Mouse (Mus musculus): ENCODE data around the gene D330020A13Rik. TPM values are rescaled to one million over a fixed set of nuclear protein-coding genes. Genes with fewer than 3 reads are reported as not detected.

The D330020A13Rik gene
- total RNA-seq (2021): not detected

DNA sequence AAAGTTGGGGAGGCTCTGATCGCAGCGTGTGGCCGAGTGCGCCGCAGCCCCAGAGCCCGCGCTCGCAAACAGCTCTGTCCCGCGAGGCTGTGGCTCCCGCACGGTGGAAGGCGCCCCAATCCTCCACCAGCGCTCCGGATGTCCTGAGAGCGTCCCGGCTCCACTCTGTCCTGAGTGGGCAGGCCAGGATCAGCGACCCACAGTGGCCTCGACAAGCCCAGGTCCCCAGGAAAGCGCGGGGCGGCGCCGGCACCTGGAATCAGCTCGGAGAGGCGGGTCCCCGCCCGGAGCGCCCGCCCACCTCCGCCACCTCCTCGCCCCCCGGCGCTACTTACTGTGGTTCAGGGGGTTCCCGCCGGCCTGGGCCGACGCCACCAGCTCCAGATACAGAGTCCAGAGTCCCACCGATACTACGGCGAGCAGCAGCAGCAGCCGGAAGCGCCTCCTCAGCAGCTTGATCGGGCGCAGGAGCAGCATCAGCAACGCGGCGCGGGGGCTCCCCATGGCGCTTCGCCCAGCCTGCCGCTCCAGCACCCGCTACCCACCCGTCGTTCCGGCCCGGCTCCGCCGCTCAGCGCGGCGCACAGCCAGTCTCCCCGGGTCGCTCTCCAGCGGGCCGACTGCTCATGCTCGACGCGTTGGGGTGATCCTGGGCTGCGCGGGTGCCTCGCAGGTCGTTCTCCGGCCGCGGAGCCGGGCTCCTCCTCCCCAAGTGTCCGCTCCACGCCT is at the start of gene D330020A13Rik, which contains the start of gene B4galnt3:
Gene D330020A13Rik (plus strand): TSS at position 309 of the 729 bp plus-strand sequence.
Gene B4galnt3 (minus strand): TSS at position 504 of the 729 bp plus-strand sequence.
- intact Hi-C loops (cut with DNase I): no loop called here
- DNase-seq (ENCODE audit: extremely low spot score in 1 of 2, low spot score in 2 of 2): peak; percentile 30 to 70

- DNase-seq (ENCODE audit: extremely low spot score in 1 of 2, low spot score in 2 of 2): no peak
- intact Hi-C loops (cut with DNase I): no loop called here
Observed at GRCm38 (mm10) chr6:120246676-120247075, 47.5 kb upstream of the D330020A13Rik start.

DNA sequence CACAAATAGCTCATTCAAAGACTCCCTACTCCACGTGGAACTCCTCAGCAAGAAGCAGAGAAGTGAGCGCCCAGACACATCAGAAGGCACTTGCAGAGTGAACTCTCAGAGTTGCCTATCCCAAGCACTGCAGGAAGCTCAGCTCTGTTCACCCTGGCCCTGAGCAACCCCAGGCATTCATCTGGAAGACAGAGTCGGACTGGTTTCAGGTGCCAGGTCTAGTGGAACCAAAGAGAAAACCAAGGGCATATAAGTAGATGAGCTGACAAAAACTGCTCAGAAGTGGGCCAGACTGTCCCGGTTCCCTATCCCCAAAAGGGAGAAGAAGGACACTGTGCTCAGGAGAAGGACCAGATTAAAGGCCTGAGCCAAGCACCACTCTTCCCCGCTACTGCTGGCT is 44.3 kb upstream of the D330020A13Rik start:
- intact Hi-C loops (cut with DNase I): no loop called here
- DNase-seq (ENCODE audit: extremely low spot score in 1 of 2, low spot score in 2 of 2): no peak

GRCm38 (mm10) chr6:120251010-120251409 is 43.2 kb upstream of the D330020A13Rik start:
- no peak for DNase-seq (ENCODE audit: extremely low spot score in 1 of 2, low spot score in 2 of 2)

GRCm38 (mm10) chr6:120252741-120253140 is 41.4 kb upstream of the D330020A13Rik start:
- intact Hi-C loops (cut with DNase I): no loop called here
- DNase-seq (ENCODE audit: extremely low spot score in 1 of 2, low spot score in 2 of 2): no peak

More at GRCm38 (mm10) chr6:120251010-120251409, 43.2 kb upstream of the D330020A13Rik start:
- intact Hi-C loops (cut with DNase I): no loop called here

DNA sequence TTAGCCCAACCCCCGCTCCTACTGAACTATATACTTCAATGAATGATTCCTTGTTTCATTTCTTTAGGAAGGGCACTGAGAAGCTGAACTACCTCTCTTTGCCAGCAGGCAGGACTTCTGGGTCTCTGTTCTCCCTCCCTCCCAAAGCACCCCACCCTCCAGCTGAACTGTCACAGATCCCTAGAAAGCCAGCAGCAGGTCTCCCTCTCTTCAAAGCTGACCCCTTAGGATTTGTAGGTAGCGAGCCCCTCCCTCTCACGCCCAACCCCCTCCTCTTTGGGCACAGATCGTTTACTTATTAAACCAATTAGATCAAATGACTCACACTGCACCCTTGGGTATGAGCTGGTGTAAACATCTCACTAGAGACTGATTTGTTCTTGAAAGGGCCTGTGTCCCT is 39.5 kb upstream of the D330020A13Rik start:
- intact Hi-C loops (cut with DNase I): no loop called here
- no peak for DNase-seq (ENCODE audit: extremely low spot score in 1 of 2, low spot score in 2 of 2)

- no peak for DNase-seq (ENCODE audit: extremely low spot score in 1 of 2, low spot score in 2 of 2)
- intact Hi-C loops (cut with DNase I): no loop called here
Observed at GRCm38 (mm10) chr6:120255144-120255543, 39.0 kb upstream of the D330020A13Rik start.

DNA sequence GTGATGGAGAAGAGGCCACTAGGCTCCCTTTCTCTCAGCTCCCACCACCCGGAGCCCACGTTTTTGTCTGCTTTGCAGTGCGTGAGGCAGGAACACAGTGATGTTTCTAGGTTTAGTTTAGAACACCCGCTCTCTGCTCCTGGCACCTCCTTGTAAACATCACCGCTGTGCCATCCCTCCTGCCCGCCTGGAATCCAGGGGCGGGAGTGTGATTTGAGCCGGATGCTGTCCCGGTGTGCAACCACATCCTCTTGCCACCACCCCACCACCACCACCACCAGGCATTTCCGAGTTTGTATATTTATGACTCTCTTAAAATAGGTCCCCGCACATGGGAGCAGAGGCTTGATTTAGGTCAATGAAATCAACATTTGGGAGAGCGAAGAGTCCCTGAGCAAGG is 38.5 kb upstream of the D330020A13Rik start:
- no peak for DNase-seq (ENCODE audit: extremely low spot score in 1 of 2, low spot score in 2 of 2)
- intact Hi-C loops (cut with DNase I): no loop called here

- intact Hi-C loops (cut with DNase I): no loop called here
- no peak for DNase-seq (ENCODE audit: extremely low spot score in 1 of 2, low spot score in 2 of 2)
Observed at GRCm38 (mm10) chr6:120256431-120256935, 37.7 kb upstream of the D330020A13Rik start.

DNA sequence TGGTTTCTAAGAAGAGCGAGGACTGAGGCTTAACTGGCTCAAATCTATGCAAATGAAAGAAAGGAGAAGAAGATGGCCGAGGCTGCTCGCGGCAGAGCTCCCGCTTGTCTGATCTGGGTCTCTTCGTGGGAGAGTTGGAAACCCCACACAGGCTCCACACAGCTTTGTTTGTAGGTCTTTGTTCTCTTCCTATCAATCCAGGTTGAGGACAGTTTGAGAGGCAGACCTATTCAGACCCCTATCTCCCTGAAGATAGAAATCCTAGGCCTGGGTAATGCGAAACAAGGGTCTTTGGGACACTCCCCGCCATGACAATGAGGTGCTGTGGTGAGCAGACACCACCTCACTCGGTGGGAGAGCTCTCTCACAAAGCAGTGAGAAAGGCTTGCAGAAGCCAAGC is 34.7 kb upstream of the D330020A13Rik start:
- intact Hi-C loops (cut with DNase I): no loop called here

GRCm38 (mm10) chr6:120262886-120263531 is 31.2 kb upstream of the D330020A13Rik start:
- DNase-seq (ENCODE audit: extremely low spot score in 1 of 2, low spot score in 2 of 2): no peak
- intact Hi-C loops (cut with DNase I): no loop called here

More for the DNA sequence above, 34.7 kb upstream of the D330020A13Rik start:
- no peak for DNase-seq (ENCODE audit: extremely low spot score in 1 of 2, low spot score in 2 of 2)

DNA sequence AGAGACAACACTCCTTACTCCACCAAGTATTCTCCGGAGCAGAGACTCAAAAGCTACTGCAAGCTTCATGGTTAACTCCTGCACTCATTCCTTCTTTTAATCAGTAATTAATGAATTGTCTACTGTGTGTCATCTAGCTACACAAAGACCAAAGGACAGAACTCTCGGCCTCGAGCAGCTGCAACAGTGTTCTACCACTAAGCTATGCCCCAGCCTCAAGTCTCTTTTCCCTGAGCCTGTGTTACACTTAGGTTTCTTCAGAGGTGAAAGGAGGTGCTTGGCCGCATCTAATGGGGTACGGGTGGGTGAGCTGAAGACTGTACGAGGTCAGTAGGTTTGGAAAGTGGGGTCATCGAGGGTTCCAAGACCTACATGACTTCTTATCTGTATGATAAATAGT is 30.6 kb upstream of the D330020A13Rik start:
- intact Hi-C loops (cut with DNase I): no loop called here
- no peak for DNase-seq (ENCODE audit: extremely low spot score in 1 of 2, low spot score in 2 of 2)

GRCm38 (mm10) chr6:120264151-120264550 is 30.0 kb upstream of the D330020A13Rik start:
- no peak for DNase-seq (ENCODE audit: extremely low spot score in 1 of 2, low spot score in 2 of 2)
- intact Hi-C loops (cut with DNase I): no loop called here

DNA sequence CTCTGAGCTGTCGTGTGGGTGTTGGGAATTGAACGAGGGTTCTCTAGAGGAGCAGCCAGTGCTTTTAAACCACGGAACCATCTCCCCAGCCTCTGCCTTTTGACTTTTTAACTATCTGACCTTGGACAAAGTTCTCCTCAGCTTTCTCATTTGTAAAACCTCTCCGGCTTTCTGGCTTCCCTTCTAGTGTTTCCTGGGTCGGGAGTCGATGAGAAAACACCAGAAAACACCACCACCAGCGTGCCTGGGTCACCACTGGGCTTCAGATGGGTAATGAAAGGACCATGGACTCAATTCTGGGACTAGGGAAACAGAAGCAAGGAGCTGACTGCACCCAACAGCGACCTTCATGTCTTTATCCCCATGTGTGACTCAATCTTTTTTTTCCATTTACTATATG is 20.0 kb upstream of the D330020A13Rik start:
- DNase-seq (ENCODE audit: extremely low spot score in 1 of 2, low spot score in 2 of 2): no peak
- intact Hi-C loops (cut with DNase I): no loop called here

GRCm38 (mm10) chr6:120274887-120275286 is 19.3 kb upstream of the D330020A13Rik start:
- intact Hi-C loops (cut with DNase I): no loop called here

DNA sequence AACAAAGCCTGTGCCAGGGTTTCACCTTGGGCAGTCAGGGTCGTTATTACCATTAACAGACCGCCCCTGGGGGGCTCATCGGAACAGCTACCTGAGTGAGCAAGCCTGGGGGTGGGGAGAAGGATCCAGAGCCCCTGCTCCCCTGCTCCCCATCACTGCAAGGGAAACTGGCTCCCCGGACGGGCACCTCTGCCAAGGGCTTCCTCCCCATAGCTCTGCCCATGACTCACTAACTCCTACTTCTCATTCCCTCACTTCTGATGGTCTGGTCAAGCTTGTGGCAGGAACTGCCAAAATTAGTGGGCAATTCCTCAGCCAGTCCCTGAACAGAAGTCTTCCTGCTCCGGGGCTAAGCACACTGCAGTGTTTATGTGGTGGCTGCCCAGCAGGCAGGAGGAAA is 18.9 kb upstream of the D330020A13Rik start:
- intact Hi-C loops (cut with DNase I): no loop called here
- DNase-seq (ENCODE audit: extremely low spot score in 1 of 2, low spot score in 2 of 2): no peak

More at GRCm38 (mm10) chr6:120274887-120275286, 19.3 kb upstream of the D330020A13Rik start:
- DNase-seq (ENCODE audit: extremely low spot score in 1 of 2, low spot score in 2 of 2): no peak

- intact Hi-C loops (cut with DNase I): no loop called here
- DNase-seq (ENCODE audit: extremely low spot score in 1 of 2, low spot score in 2 of 2): no peak
Observed at GRCm38 (mm10) chr6:120276874-120277449, 17.2 kb upstream of the D330020A13Rik start.

- no peak for DNase-seq (ENCODE audit: extremely low spot score in 1 of 2, low spot score in 2 of 2)
- intact Hi-C loops (cut with DNase I): no loop called here
Observed at GRCm38 (mm10) chr6:120287279-120287678, 6.9 kb upstream of the D330020A13Rik start.

- no peak for DNase-seq (ENCODE audit: extremely low spot score in 1 of 2, low spot score in 2 of 2)
- intact Hi-C loops (cut with DNase I): no loop called here
Observed at GRCm38 (mm10) chr6:120288541-120288940, 5.6 kb upstream of the D330020A13Rik start.

DNA sequence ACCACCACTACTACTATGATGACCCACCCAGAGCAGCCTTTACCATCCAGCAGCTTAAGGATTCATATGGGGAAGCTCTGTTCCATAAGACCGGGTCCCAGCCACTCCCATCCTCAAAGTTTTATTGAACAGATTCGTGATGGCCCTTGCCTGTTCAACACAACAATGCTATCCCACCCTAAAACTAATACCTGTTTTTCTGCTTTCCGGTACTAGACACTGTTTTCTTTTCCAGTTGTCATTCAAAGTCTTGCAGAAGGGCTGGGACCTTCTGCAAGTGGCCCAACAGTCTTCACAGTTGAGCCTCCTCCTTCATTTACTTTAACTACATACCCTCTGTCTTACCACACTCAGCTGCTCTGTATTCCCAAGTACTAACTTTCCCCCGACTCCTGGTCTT is 4.7 kb upstream of the D330020A13Rik start:
- intact Hi-C loops (cut with DNase I): no loop called here
- DNase-seq (ENCODE audit: extremely low spot score in 1 of 2, low spot score in 2 of 2): no peak

Measured in left cerebral cortex, postnatal 10 days (tissue).